Mouse (Mus musculus) testis, postnatal 10 days (tissue): Measurements from ENCODE around the gene Crtam.

Experiments
- DNase-seq: peaks from one replicate; pipeline ENCODE4 v3.0.0; 2021; ENCODE audit warnings: low spot score

The Crtam gene

GRCm38 (mm10) chr9:41007785-41008184 lies 3.4 kb upstream of the Crtam start:
- no peak for DNase-seq

GRCm38 (mm10) chr9:40997116-40997779 lies 7.2 kb downstream of the Crtam start:
- DNase-seq: no peak

DNA sequence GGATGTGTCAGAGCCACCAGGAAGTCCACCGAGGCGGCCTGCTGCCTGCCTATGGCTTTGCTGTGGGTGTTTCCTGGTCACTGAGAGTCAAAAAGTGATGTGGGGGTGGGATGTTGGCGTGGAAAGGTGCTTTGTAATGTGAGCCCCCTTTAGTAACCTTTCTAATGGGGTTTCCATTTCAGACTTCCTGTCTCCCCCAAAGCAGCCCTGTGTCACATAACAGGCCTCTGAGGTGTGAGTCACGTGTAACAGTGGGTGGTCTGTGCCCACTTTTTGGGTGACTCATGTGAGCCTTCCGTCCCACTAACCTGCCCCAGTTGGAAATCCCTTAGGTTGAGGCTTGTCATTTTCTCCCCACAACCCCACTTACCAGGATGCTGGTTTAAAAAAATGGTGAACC lies 10.4 kb downstream of the Crtam start:
- DNase-seq: no peak

- DNase-seq: no peak
These were observed 12.9 kb downstream of the Crtam start for GRCm38 (mm10) chr9:40991511-40991910.

DNA sequence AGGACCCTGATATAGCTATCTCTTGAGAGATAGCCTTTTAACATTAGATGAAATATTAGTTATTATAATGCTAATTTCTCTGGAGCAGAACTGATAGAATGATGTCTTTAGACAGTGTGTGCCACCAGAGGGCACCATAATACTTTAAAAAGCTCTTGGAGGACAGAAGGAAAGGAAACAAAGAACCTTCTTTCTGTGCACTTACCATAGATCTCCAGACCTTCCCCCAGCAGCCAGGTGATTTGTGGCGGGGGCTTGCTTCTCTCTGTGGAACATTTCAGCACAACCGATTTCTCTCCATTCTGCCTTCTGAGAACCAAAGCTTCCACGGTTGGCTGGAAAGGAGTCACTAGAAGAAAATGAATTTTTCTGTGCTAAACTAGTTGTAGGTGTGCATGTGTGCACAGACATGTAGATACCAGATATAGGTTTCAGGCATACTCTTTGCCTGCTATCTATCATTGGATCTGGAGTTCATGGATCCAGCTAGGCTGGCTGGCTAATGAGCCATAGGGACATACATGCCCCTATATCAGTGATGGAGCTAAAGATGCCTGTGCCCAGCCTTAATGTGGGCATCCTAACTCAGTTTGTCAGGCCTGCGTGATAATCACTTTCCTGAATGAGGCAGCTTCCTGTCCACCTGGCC lies 14.4 kb downstream of the Crtam start:
- peak; percentile 71 for DNase-seq

- DNase-seq: no peak
These were observed 20.1 kb downstream of the Crtam start for GRCm38 (mm10) chr9:40984313-40984712.

DNA sequence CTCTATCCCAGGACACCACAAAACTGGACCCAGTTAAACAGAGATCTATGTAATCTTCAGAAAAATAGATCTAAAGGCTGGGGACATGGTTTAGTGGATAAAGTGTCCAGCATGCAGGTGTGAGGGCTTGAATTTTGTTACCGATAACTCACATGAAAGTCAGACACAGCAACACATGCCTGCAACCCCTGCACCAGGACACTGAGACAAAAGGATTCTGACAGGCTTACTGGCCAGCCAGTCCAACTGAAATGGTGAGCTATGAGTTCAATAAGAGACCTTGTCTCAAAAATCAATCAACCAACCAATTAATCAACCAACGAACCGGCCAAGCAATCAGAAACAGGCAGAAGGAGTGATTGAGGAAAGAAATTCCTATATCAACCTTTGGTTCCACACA lies 20.7 kb downstream of the Crtam start:
- no peak for DNase-seq

DNA sequence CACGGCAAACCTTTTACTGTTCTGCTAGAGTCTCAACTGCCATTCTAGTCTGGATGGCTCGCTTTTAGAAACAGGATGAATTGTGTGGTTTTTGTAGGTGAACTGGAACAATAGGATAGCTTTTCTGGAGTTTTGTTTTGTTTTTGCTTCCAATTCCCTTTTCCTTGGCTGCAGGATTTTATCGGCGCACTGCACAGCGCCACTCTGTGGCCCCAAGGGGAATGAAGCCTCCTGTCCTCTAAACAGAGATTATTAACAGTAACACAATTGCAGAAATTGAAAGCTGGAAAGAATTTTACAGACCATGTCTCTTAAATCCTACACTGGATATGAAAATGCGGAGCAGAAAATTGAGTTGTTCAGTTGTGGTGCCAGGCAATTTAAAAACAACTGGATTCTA lies 21.9 kb downstream of the Crtam start:
- DNase-seq: peak; percentile 51

- no peak for DNase-seq
These were observed 30.2 kb downstream of the Crtam start for GRCm38 (mm10) chr9:40974042-40974801.

- DNase-seq: no peak
These were observed 40.1 kb downstream of the Crtam start for GRCm38 (mm10) chr9:40964418-40964714.

- DNase-seq: no peak
These were observed 40.6 kb downstream of the Crtam start, which contains the start of gene Jhy for GRCm38 (mm10) chr9:40963586-40964417. TSS of gene Jhy (minus strand) at chr9:40964118.

DNA sequence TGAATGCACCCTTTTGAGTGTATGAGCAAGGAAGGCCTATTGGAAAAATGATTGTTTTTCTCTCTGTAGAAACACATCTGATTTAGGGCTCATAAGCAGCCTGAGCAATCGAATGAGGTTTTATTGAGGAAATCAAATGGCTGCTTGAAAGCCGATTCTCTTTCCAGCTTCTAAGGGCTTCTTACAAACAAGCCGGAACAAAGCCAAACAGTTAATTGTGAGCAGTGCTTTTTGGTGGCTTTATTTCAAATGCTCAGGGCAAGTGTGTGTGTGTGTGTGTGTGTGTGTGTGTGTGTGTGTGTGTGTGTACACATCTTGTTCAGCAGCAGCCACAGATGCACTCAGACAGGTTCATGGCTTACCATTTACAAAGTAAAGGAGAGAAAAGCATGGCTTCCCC lies 43.0 kb downstream of the Crtam start:
- no peak for DNase-seq

GRCm38 (mm10) chr9:40949039-40949615 lies 55.3 kb downstream of the Crtam start:
- DNase-seq: no peak

- DNase-seq: no peak
These were observed 56.0 kb downstream of the Crtam start for GRCm38 (mm10) chr9:40948473-40948872.

DNA sequence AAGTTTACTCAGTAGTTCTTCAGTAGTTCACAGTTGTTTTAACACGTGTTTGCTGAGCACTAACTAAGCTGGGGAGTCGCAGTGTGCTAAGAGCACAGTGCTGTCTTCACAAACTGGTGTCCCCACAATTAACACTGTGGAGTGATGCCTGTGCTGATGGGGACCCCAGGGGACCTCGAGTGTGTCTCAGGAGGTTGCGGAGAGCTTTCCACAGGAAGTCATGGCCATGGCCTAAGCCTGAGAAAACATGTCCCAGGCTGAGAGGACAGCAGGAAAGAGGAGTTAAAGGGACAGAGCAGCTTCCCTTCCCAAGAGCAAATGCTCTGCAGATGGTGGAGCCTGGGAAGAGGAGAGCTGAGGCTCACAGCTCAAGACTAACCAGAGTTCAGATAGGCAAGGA lies 57.3 kb downstream of the Crtam start:
- DNase-seq: no peak

GRCm38 (mm10) chr9:40937425-40937824 lies 67.0 kb downstream of the Crtam start:
- peak; percentile 40 for DNase-seq

- DNase-seq: no peak
These were observed 71.1 kb downstream of the Crtam start for GRCm38 (mm10) chr9:40933323-40933722.

GRCm38 (mm10) chr9:40927351-40927980 lies 77.0 kb downstream of the Crtam start:
- DNase-seq: no peak
